Mouse (Mus musculus) testis, postnatal 10 days (tissue): Measurements from ENCODE around the gene Mreg.
"Not testable (repeated sequence)": the region's sequence is repeated elsewhere in the genome, so short reads cannot be mapped to it uniquely, and the experiment has no call there.

Experiments used
- DNase-seq: peaks from one replicate; pipeline ENCODE4 v3.0.0; 2021; ENCODE audit warnings: low spot score

The Mreg gene

GRCm38 (mm10) chr1:72211701-72212699 lies at the start of gene Mreg:
Gene Mreg, minus strand, starts transcription at chr1:72212307.
- peak; percentile 72 for DNase-seq

GRCm38 (mm10) chr1:72256381-72257256 lies 44.5 kb upstream of the Mreg start:
- DNase-seq = no peak

- no peak for DNase-seq
Measured at GRCm38 (mm10) chr1:72255854-72256175, 43.7 kb upstream of the Mreg start.

GRCm38 (mm10) chr1:72255062-72255853 lies 43.2 kb upstream of the Mreg start:
- peak; percentile 51 for DNase-seq

GRCm38 (mm10) chr1:72254545-72255061 lies 42.5 kb upstream of the Mreg start:
- DNase-seq = peak; percentile 96

- DNase-seq = no peak
Measured at GRCm38 (mm10) chr1:72253881-72254491, 41.9 kb upstream of the Mreg start.

- no peak for DNase-seq
Measured at GRCm38 (mm10) chr1:72251806-72252205, 39.7 kb upstream of the Mreg start.

GRCm38 (mm10) chr1:72248226-72248737 lies 36.2 kb upstream of the Mreg start:
- not testable (repeated sequence) for DNase-seq

- no peak for DNase-seq
Measured at GRCm38 (mm10) chr1:72244317-72245036, 32.4 kb upstream of the Mreg start.

- peak; percentile 99 for DNase-seq
Measured at GRCm38 (mm10) chr1:72243656-72244316, 31.7 kb upstream of the Mreg start.

- DNase-seq = no peak
Measured at GRCm38 (mm10) chr1:72242581-72243143, 30.6 kb upstream of the Mreg start.

- not testable (repeated sequence) for DNase-seq
Measured at GRCm38 (mm10) chr1:72239113-72239512, 27.0 kb upstream of the Mreg start.

GRCm38 (mm10) chr1:72238016-72238580 lies 26.0 kb upstream of the Mreg start:
- DNase-seq = no peak

- no peak for DNase-seq
Measured at GRCm38 (mm10) chr1:72237007-72237775, 25.1 kb upstream of the Mreg start.

- peak; percentile 84 for DNase-seq
Measured at GRCm38 (mm10) chr1:72236363-72237006, 24.4 kb upstream of the Mreg start.

GRCm38 (mm10) chr1:72232592-72232991 lies 20.5 kb upstream of the Mreg start:
- DNase-seq = not testable (repeated sequence)

GRCm38 (mm10) chr1:72228974-72229373 lies 16.9 kb upstream of the Mreg start:
- no peak for DNase-seq

- no peak for DNase-seq
Measured at GRCm38 (mm10) chr1:72227546-72227945, 15.4 kb upstream of the Mreg start.
